Mouse (Mus musculus) frontal cortex, postnatal 25 days (tissue): ENCODE results near the gene Skil.
A peak's percentile ranks its signal among the peaks of the same experiment; 100 is the strongest.

Experiments
- DNase-seq, 2 experiments: peaks; one replicate each; pipeline ENCODE4 v3.0.0; 2022; ENCODE audit warnings: low spot score in 2 of 2

The Skil gene

DNA sequence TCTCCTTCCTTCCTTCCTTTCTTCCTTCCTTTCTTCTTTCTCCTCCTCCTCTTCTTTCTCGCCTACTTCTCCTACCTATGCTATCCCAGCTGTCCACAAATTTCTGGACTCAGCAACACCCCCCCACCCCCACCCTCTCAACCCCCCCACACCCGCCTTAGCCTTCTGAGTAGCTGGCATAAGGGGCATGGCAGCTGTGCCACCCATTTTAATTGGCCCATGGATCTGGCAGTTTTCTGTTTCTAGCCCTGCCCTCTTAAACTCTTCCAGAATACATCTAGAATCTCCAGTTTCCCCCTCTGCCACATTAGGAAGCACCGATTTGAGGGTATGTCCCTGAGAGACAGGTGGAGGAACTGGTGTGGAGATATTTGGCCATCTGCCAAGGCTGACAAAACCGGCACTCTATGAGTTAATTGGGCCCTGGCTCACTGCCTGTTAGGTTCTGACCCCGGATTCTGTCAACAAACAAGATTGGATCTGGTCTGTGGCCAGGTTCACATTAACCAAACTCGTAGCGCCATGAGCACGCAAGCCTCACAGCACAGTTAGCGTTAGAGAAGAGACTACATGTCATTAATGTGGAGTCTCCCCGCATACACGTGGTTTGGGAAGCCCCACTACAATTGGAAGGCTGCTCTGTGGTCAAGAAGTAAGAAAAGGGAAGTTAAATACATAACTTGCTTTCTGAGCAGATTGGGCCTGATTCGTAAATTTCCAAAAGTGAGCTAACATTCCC, 11.2 kb upstream of the Skil start:
- no peak for DNase-seq

DNA sequence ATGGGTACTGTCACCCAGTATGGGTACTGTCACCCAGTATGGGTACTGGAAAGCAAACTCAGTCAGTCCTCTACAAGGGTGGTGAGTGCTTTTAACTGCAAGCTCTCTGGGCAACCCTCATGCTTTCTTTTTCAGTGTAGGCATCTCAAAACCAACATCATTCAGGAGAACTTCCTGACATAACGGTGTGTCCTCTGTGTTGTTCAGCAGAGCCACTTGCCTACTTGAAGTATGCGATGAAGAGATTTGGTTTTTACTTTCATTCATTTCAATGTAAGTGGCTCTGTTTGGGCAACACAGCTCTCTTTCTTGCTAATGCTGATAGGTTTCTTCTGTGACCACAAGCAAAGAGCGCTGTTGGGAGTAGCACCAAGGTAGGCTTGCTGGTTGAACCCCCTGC, 9.9 kb upstream of the Skil start:
- no peak for DNase-seq

DNA sequence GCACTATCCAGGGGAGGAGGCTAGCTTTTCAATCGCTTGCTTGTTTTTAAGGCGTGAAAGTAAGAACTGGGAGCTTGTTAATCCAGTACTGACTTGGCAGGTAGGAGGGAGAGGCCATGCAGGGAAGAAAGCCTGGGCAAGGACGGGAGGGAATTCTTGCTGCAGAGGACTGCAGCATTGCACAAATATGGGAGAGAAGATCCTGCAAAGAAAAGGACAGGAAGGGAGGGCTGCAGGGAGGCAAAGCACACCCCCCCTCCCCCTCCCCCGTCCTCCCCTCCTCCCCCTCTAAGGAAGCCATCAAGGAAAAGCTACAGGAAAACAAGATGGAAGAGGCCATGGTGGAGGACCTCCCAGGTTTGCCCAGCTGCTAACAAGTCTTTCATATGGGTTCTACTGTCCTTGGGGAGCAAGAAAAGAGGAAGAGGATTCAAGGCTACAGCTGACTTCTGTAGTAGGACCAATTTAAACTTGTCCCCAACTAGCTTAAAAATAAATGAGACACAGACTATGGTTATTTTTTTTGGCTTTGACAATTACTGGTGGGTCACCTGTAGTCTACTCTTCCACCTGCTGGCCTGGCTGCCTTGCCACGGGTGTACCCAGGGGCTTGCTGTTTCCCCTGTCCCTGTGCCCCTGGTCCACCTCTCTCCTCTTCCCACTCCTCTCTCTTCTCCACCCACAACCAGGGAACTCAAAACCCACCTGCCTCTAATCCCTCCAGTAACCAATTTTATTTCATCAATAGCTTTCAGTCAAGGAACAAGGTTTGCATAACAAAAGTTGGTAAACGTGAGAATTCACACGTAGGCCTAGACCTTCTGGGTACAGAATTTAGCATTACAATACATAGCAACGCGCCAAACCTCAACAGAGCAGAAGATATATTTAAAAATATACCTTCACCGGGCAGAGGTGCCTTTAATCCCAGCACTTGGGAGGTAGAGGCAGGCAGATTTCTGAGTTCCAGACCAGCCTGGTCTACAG, 5.8 kb upstream of the Skil start:
- DNase-seq: no peak

DNA sequence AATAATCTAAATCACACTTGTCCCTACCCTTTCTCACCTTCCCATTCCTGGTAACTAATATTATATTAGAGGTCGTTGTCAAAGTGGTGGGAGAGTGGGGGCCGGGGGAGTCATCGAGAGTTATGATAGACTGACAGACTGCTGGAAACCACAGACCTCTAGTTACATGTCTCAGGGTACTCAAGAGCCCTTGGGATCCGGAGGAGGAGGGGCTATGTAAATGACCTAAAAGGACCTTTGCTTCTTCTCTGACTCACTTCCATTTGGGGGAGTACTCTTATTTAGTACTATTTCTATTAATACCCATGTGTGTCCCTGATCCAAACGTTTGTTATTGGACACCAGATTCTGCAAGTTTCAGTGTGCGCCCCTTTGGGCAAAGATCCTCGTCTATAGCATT, 4.9 kb upstream of the Skil start:
- DNase-seq: no peak

DNA sequence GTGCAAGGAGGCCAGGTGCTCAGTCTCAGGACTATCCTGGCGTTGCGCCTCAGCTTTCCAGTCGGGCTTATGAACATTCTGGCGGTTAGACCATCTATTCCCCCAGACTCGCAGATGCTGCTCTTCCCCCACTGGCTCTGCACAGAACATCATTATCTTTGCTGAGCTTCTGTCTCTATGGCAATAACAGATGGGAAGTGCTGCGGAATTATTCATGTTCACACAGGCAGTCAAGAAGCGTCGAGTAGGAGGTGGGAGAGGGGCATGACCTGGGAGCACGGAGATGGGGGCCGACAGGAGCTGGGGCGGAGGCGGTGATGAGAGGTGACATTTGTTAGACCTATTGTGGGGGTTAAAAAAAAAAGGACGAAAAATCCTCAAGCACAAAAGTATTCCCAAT, 1.7 kb upstream of the Skil start:
- DNase-seq: peak; percentile 29 to 60

DNA sequence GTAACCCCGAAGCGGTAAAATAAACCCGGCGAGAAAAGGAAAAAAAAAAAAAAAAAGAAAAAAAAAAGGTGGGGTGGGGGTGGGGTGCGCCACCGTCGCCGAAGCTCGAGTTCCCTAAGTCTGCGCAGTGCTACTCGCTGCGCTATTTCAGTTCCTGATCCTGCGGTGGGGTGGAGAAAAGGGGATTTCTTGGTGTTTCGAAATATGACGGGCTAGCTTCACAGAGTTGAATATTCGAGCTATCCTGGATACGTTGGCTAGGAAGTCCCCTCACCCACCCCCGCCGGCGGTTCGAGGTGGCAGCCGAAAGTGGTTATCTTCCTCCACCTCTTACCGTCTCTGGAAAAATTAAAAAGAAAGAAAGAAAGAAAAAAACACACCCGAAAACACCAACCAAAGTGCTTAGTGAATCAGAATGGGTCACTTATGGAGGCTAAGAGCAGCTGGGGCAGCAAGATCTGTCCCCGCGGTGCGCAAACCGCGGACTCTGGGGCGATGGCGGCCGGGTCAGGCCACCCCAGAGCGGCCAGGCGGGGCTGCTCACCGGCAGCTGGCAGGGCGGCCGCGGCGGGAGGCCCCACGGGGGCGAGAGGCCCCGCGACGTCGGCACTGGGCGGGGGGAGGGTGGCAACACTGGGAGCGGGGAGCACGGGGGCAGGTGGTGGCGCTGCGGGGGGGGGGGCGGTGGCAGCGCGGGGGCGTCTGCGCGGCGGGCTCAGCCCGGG, 1.1 kb upstream of the Skil start:
- DNase-seq: peak; percentile 38 to 53

DNA sequence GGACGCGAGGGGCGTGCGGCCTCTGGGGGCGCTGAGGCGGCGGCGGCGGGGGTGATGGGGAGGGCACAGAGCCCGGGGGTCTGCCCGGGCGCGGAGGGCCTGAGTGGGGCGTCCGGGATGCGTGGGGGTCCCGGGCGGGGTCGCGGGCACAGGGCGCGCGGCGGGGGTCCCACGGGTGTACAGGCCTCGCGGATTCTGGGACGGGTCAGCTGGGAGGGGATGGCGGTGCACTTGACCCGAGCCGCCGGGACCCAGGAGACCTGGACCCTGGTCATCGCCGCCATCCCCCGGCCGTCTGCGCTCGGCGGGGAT, 277 bp downstream of the Skil start:
- DNase-seq: peak; percentile 8 to 24

DNA sequence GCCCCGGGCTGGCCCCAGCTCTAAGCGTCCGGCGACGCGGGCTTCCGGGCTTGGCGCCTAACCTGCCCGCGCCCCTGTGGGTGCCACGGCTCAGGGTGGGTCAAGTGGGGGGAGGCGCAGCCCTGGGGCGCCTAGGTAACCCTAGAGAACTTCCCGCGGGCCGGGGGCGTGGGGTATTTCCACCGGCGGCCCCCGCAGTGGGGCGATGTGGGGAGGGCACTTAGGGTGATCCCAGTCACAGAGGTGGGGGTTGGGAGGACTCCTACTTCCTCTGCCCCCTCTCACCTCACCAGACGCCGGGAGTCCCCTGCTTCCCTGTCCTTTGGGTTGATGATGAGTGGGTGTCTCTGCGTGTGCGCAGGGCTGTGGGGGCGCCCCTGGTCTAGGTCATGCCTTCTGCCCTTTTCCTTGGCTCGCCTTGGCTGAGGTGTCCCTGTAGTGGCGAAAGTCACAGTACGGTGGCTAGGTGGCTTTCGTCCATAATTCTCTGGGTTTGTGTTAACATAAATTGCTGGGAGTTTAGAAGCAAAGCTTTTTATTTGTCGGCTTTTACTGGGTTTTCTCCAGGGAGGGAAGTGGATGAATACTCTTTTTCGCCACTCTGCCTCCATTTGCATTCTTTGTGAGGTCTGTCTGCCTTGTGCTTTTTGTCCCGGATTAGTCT, 765 bp downstream of the Skil start:
- DNase-seq: peak; percentile 24 to 25

DNA sequence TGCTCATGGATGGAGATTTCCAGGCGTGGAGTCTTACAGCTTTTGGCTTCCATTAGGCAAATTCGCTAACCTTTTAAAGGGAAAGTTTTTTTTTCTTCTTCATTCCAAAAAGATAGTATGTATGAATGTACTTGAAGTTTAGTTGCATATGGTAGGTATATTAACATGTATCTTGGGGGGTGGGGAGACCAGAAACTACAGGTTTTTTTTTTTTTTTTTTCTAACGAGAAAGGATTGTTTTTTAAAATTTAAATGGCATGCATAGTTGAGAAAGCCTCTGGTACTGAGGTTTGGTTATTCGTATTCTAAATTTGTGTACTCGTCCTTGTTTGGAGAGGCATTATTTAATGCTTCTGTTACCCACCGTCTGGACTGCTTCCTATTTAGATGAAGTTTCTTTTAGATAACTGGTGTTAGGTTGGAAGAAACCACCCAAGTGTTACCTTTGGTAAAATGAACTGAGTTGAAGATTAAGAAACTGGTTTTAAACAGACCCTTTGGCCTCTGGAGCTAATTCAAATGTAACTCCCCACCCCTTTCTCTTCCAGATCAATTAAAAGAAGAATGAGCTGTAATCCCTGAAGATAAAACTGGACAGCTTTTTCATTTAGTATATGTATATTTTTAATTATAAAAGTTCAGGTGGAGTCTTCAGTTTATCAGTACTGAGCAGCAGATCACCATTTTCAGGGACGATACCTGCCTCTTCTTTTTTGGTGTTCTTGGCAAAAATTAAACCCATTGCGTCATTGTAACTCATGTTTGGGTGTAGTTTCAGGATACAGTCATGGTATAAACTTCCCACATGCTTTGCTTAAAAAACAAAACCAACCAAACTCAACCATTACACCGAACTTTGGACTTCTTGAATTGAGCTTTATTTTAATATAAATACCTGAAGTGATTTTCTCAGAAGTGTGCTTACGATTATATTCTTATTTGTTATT, 1.6 kb downstream of the Skil start:
- no peak for DNase-seq

DNA sequence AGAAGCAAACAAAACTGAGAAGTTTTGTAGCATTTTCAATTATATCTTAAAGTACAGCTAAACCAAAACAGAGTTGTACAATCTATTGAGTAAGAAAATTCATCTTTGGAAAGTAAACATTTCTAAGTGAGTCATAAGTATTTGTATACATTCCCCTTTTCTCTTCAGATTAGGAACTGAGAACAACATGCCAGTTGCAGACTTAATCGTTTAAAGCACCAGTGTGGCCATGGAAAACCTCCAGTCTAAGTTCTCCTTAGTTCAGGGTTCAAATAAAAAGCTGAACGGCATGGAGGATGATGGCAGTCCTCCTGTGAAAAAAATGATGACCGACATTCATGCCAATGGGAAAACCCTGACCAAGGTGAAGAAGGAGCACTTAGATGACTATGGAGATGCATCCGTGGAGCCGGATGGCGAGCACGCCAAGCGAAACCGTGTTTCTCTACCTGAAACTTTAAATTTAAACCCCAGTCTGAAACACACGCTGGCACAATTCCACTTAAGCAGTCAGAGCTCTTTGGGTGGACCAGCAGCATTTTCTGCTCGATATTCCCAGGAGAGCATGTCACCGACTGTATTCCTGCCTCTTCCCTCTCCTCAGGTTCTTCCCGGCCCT, 2.4 kb downstream of the Skil start:
- no peak for DNase-seq

DNA sequence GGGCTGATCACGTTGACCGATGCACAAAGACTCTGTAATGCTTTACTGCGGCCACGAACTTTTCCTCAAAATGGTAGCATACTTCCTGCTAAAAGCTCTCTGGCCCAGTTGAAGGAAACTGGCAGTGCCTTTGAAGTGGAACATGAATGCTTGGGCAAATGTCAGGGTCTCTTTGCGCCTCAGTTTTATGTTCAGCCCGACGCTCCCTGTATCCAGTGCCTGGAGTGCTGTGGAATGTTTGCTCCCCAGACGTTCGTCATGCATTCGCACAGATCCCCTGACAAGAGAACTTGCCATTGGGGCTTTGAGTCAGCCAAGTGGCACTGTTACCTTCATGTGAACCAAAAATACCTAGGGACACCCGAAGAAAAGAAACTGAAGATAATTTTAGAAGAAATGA, 3.1 kb downstream of the Skil start:
- no peak for DNase-seq

DNA sequence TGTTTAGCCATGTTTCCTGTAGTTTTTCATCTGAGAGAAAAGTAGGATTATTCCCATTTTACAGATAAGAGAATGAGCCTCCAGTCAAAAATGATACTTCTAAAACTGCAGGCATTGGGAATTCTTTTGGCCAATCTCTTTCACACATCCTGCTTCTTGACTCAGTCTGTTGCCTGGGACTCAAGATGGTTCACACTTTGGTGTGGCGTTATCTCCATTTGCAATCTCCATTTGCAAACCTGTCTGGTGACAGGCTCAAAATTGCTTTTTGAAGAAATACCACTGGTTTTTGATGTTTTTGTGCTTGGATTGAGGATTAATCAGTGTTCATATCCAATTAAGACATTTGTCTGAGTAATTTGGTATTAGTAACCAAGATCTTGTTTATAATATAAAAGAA, 3.7 kb downstream of the Skil start:
- DNase-seq: no peak

DNA sequence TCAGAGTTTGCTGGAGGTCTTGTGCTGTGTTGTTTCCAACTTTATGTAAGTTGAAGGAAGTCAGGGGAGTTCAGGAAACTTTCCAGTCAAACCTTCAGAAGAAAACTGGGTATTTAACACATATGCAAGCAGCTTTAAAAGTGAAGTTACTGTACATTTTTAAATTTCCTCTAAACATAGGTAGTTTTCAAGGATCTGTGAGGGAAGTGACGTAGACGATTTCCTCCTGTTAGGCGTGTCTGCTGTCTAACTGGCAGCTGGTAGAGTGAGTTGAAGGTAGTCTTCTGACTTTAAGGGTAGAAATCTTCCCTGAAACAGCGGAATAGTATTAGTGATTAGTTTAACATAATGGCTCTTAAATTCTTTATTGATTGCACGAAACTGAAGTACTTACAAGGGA, 5.2 kb downstream of the Skil start:
- no peak for DNase-seq

DNA sequence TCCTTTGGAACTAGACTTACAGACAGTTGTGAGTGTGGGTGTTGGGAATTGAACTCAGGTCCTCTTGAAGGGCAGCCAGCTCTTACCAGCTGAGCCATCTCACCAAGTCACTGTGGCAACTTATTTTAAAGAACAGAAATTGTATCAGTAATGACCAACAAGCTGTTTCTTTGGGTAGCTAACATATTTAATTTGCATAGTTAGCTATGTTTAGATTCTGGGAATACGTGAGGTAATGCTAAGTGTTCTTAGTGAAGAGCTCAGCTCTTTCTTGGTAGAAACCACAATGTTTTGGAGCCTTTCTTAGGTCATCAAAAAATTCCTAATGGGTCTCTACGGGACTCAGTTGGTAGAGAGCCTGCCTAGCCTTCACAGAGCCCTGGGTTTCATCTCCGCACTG, 5.9 kb downstream of the Skil start:
- no peak for DNase-seq

DNA sequence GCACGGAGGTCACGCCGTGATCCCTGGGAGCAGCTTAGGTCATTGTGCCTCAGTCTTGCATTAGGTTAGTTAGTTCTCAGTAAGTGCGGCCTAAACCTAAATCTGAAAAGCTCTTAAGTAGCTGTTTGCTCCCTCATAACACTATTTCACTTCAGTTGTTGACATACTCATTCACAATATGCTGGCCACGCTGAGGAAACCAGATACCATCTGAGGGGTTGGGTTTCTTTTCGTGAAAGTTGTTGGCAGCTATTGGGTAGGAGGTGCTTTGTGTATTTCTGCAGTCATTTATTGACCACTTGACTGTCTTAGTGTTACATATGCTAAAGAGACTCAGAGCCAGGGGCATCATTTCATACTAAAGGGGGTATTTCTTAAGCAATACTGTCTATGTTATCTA, 10.1 kb downstream of the Skil start:
- DNase-seq: no peak

DNA sequence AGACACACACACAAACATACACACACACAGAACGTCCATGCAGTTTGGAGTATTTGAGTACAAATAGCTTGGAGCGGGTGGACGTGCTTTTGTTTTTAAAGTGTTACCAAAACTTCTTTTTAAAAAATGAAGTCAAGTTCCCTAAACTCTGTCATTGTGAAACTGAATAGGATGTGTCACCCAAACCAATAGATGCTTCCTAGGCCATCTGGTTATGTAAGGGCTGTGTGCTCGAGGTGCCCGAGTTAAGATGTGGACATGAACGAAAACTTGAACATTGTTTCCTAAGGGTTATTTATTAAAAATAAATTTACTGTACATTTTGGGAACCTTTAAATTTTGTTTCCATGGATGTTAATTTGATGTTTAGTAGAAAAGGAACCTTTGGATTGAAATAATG, 11.7 kb downstream of the Skil start:
- no peak for DNase-seq

DNA sequence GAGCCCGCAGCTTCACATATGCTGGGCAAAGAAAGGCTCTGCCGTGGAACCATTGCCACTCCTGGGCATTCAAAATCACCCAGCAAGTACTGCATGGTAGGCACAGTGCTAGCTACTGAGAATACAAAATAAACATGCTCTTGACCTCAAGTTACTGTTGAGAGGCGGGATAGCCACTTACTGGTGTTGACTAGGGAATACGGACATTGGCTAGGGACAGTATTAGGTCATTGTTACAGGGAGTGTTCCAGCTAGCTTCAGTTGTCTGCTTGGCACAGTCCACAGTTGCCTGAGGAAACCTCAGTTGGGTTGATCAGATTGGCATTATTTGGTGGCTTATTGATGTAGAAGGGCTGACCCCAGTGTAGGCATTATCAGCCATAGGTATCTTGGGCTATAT, 12.8 kb downstream of the Skil start:
- no peak for DNase-seq

DNA sequence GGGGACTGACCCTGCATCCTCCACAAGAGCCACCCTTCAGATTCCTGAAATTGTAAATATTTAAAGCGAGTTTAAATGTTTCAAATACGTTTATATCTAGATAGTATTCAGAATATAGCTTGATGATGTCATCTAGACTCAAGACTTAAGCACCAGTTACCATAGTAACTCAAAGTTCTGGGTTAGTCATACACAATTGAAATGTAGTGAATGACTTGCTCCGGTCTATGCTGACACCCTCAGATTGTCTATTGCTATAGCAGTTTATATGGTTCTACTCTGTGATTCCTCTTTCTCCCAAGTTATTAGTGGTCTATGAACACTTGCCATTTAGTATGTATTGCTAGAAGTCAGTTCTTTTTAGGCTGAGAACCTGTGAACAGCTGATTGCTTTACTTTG, 14.2 kb downstream of the Skil start:
- no peak for DNase-seq

DNA sequence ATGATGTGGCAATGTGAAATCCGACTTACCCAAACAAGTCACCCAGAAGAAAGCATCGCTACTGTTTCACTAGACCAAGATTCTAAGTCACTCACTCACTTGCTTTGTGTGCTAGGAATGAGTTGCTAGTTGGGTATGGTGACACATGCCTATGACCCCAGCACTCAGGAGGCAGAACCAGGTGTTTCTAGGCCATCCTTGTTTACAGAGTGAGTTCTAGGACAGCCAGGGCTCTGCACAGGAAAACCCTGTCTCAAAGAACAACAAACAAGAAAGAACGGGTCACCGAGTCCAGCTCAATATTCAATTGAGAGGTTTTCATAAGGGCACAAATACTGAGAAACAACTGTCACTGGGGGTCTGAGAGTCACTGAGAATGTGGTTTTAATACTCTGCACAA, 28.2 kb downstream of the Skil start:
- DNase-seq: no peak

DNA sequence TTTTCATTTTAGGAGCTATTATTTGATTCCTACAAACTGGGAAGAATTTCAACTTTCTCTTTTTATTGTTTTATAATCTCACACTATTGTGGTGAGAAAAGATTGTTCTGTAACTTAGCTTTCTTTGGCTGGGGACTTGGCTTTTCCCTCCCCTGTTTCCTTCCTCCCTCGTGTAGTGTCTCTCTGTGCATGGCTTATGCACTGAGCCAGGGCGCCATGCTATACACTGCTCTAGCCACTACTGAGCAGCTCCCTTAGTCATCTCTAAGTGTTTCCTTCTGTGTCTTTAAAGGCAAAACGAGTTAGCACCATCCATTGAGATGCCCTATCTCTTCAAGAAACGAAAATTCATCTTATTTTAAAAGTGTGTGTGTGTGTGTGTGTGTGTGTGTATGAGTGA, 31.4 kb downstream of the Skil start:
- no peak for DNase-seq

DNA sequence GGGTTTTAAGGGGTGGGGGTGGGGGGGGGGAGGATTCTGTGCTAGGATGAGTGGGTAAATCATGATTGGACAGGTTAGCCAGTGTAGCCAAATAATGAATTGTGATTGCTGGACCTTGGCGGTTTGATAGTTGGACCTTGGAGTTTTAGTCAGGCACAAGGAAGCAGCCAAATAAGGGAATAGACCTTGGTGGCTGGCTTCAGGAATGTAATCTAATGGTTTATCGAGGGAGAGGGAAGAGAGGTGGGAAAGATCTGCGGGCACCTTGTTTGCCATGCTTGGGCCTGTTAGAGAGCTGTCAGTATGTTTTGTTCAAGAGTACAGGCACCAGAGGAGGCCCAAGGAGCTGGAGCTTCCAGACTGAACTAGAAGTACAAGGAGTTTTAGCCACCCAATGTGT, 32.0 kb downstream of the Skil start:
- no peak for DNase-seq
